Mouse (Mus musculus) CD4-positive naive resting alpha-beta T cell, adult 57 days (primary cell): ENCODE data around the gene Ints3. TPM values are rescaled to one million over a fixed set of nuclear protein-coding genes. Genes with fewer than 3 reads are reported as not detected.

Experiments
- total RNA-seq: library from RNA; stranded (reverse); gene quantifications from one replicate; pipeline ENCODE4 v1.2.4, GENCODE M21; 2023

Ints3 gene
- 52.6 TPM for total RNA-seq

DNA sequence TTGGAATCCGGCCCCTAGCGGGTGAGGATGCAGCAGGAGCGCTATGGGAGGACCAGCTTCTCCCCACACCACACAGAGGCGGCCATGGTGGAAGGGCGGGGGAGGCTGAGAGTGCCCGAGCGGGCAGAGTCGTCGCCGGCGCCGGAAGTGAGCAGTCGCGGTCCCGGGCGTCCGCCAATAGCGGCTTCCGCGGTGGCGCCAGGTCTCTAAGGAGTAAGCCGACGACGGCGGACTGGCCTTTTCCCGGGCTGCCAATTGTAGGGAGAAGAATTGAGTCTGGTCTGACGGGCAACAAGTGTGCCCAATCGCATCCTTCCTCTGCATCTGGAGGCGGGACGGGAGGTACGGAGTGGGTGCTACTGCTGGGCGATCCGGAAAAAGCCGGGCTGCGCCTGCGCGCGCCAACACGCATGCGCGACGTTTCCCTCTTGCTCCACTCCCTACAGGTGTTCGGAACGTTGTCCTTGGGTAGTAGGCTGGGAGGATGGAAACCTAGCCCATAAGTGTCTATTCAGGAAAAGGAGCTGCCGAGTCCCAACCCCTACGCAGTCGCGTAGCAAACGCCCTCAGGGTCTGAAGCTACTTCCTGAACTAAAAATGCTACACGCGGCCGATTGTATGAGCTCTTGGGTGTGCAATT, at the start of gene Ints3:
Ints3 (minus strand) TSS at position 242 of the 640 bp plus-strand sequence.

DNA sequence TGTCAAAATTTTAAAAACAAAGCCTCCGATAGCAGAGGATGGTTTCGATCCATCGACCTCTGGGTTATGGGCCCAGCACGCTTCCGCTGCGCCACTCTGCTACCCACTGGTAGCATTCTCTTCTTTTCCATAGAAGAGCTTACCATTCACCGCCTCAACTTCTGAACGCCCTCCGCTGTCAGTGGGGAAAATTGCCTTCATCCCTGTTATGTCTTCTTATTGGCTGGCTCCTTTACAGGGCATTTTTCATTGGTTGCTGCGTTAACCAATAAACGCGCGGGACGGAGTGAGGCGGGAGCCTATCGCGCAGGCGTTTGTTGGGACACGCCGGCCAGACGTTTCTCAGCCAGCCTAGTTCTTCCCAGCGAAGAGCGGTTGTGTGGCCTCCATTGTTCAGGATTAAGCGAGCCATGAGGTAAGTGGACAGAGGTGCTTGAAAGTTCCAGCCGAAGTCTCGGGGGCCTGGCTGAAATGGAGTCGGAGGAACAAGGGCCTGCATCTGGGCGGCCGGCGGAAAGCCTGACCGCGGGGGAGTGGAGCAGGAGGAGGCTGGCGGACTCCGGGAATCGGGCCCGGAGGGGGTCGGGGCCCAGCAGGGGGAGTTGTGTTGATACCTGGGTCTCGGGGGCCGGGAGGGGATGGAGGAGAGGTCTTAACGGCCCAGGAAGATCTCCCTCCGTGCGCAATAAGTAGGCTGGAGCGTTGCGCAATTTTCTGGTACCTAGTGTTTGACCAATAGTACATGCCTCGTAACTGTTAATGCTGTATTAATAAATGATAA, 42.6 kb upstream of the Ints3 start, which contains the start of gene Ilf2:
Ilf2 (plus strand) TSS at position 296 of the 781 bp plus-strand sequence.

DNA sequence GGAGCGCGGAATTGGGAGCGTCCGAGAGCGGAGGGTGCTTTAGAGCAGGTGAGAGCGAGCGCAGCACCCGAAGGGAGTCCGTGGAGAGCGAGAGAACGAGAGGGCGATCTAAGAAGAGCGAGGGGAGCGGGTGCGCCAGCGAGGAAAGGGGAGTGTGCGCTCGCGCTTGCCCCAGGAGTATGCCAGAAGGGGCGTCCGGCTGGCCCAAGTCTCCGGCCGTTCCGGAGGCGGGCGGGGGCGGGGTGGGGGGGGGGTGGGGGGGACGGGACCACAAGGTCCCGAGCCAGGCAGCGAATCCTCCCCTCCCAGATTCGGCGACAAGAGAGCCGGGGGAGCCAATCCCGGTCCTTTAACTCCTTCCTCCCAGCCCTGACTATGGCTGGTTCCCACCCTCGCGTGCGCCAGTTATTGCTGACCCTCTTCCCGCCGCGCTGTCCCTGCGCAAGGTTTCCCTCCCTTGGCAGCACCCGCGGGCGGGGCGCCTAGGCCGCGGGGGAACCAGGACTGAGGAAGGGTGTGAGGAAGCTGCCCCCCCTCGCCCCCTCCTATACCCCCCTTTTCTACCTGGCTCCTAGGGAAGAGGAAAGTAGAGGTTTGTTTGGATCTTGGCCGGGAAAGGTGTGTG, 32.4 kb upstream of the Ints3 start, which contains the start of gene Npr1:
Npr1 (minus strand) TSS at position 181 of the 625 bp plus-strand sequence.

DNA sequence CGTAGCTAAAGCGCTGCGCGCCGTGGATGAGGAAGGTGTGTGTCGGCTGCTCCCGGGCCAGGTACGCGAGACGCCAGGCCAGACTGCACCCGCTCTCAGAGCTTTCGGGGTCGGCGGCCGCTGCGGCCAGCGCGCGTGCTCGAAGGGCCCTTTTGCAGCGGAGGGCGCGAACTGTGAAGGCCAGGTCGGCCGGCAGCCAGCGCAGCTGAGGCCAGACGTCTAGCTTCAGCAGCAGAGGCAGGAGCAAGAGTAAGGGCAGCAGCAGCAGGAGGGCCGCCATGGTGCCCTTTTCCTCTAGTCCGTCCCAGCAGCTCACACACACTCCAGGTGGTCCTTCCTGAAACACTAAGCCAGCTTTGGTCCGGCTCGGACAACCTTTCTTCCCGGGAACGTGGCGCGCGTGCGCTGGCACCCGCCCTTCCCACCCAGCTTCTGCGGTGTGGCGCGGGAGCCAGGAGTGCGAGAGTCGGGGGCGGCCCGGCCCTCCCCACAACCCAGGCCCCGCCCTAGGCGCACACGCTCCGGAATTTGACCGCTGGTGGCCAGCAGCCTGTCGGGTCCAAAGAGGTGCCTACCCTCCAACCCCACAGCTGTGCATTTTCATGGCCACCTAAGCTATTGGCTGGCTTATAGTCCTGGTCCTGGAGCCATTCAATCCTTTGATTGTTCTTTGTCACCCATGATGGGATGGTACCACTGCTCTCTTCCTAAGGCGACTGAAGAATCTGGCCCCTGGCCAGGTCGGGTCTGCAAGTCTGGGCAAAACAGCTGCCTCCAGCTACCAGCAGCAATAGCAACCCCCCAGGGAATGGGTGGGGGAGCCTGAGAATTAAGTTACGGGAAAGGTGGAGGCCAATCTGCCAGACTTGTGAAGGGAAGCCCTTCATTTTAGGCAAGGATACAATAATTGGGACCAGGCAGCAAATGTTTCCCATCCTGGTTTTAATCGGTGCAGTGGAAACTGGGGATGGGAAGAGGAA, 43.6 kb downstream of the Ints3 start, which contains the start of gene Slc27a3:
Slc27a3 (minus strand) TSS at position 428 of the 980 bp plus-strand sequence.

Other genes with a start within 250 kb of the Ints3 start
- 11,754 TPM for gene Rps27, start 220.0 kb downstream of the Ints3 start, total RNA-seq
- gene Rab13, start 219.9 kb downstream of the Ints3 start, total RNA-seq, result 1.2 TPM
- gene Jtb, start 202.0 kb downstream of the Ints3 start, total RNA-seq, result 75.2 TPM
- not detected for gene Creb3l4, start 190.1 kb downstream of the Ints3 start, total RNA-seq
- gene Slc39a1, start 185.4 kb downstream of the Ints3 start, total RNA-seq, result 22.3 TPM
- gene Crtc2, start 179.5 kb downstream of the Ints3 start, total RNA-seq, result 123 TPM
- gene Dennd4b, start 168.4 kb downstream of the Ints3 start, total RNA-seq, result 67.2 TPM
- gene Gatad2b, start 140.4 kb downstream of the Ints3 start, total RNA-seq, result 122 TPM
- 1.3 TPM for gene Slc27a3, start 43.7 kb downstream of the Ints3 start, total RNA-seq
- 1.6 TPM for gene Npr1, start 32.2 kb upstream of the Ints3 start, total RNA-seq
- gene Ilf2, start 42.5 kb upstream of the Ints3 start, total RNA-seq, result 84.0 TPM
- gene Snapin, start 57.4 kb upstream of the Ints3 start, total RNA-seq, result 42.1 TPM
- 211 TPM for gene Chtop, start 75.9 kb upstream of the Ints3 start, total RNA-seq
- gene S100a1, start 80.8 kb upstream of the Ints3 start, total RNA-seq, result 2.2 TPM
- gene S100a13, start 80.8 kb upstream of the Ints3 start, total RNA-seq, result 37.8 TPM
- gene S100a14, start 93.2 kb upstream of the Ints3 start, total RNA-seq, result 1.2 TPM
- 0.71 TPM for gene S100a16, start 103.6 kb upstream of the Ints3 start, total RNA-seq
- not detected for gene S100a3, start 127.0 kb upstream of the Ints3 start, total RNA-seq
- not detected for gene S100a2, start 156.6 kb upstream of the Ints3 start, total RNA-seq
- not detected for gene Gm42674, start 168.3 kb upstream of the Ints3 start, total RNA-seq
- 16.8 TPM for gene S100a4, start 170.1 kb upstream of the Ints3 start, total RNA-seq
- gene S100a5, start 174.9 kb upstream of the Ints3 start, total RNA-seq, result not detected
- gene S100a6, start 179.3 kb upstream of the Ints3 start, total RNA-seq, result 14.4 TPM
- gene S100a7a, start 220.4 kb upstream of the Ints3 start, total RNA-seq, result not detected
- 19.6 TPM for gene S100a8, start 235.4 kb upstream of the Ints3 start, total RNA-seq